Mouse (Mus musculus) inflammation-experienced regulatory T-cells, adult 6 months (primary cell): ENCODE measurements around the gene Ldlr. TPM values are rescaled to one million over a fixed set of nuclear protein-coding genes. Genes with fewer than 3 reads are reported as not detected.

Experiments
- ATAC-seq: one replicate; pipeline ENCODE4 v1.8.0; 2017
- polyA plus RNA-seq, 3 experiments: library from polyadenylated mRNA; unstranded; fragments of 100-300 nt; shearing (Covaris generic); gene quantifications; one replicate each; pipeline ENCODE4 v1.2.1; 2017

Gene Ldlr
- polyA plus RNA-seq, 3 experiments from 2014 or later, result 9.2 to 21.2 (median 14.6) TPM

DNA sequence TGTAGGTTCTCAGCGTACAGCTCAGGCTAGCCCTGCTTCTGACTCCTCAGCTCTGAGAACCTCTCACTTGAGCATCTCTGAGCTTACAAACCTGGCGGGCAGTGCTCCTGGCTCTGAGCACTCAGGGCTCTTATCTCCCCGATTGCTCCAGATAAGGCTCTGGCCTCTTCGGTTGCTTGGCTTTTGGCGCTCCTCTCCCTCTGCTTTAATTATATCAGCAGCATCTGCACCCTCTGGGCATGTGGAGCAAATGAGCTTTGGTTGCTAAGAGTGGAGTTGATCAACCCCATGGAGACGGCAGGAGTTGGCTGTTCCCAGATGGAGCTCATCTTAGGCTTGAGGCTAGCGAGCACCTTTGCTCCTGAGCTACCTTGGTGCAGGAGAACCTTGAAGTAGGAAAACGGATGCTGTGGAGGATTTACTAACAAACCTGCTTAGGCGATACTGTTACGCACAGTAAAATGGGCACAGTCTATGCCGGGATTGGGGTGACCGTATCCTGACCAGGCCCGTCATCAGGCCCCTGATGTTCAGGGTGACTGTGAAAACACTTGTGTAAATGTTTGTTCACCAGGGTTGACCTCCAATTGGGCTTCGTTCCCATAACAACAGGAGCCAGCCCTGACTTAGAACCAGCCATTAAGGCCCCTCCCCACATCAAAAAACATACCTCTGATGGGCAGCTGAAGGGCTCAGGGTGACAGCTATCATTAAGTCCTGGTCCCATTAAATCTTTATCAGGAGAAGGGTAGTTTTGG lies 3.1 kb downstream of the Ldlr start:
- no peak for ATAC-seq

DNA sequence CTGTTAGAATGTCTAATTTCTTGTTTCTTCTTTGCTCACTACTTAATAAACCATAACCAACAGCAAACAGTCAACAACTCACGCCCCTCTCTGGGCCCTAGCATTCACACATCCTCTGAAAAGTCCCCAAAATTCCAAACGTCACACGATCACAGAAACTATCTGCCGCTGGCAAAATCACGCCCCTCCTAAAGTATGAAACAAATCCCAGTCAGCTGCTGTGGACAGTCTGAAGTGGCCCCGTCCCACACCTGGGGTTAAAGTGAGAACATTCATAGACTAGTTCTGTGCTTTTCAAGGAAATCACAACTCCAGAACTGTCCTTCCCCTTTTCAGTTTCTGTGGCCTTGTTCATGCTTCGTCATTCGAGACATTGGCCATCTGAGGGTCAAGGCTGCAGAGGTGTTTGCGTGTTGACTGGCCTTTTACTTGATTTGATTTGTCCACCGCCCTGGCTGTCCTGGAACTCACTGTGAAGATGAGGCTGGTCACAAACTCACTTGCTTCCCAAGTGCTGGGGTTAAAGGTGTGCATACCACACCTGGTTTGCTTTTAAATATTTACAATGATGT lies 5.1 kb downstream of the Ldlr start:
- no peak for ATAC-seq

DNA sequence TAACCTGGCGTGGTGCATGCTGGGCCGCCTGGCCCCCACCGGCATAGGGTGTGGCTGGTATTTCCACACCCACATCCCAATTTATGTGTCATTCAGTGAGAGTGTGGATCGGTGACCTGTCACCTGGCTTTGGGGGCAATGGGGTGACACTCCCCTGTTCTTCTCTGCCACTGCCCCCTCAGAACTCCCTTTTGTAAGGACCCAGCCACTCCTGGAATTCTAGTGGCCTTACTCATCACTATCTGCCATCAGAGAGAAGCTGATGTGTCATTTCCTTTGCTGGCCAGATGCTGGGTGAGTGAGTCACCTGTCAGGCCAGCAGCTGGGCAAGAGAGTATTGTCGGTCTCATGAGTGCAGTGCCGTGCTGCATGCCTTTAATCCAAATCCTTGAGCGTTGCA lies 6.0 kb downstream of the Ldlr start:
- no peak for ATAC-seq

DNA sequence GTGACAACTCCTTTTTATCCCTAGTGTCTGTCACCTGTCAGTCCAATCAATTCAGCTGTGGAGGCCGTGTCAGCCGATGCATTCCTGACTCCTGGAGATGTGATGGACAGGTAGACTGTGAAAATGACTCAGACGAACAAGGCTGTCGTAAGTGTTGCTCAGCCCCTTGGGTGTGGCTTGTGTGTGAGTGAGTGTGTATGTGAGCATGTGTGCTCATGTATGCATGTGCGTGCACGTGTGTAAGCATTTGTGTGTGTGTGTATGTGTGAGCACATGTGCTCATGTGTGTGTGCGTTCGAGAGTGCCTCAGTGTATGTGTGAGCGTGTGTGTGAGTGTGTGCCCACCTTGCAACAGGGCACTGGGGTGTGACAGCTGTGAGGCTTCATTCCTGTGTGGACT lies 9.0 kb downstream of the Ldlr start:
- no peak for ATAC-seq

DNA sequence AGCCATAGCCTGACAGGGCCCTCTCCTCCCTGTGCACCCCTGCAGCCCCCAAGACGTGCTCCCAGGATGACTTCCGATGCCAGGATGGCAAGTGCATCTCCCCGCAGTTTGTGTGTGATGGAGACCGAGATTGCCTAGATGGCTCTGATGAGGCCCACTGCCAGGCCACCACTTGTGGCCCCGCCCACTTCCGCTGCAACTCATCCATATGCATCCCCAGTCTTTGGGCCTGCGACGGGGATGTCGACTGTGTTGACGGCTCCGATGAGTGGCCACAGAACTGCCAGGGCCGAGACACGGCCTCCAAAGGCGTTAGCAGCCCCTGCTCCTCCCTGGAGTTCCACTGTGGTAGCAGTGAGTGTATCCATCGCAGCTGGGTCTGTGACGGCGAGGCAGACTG lies 10.2 kb downstream of the Ldlr start:
- ATAC-seq, result no peak

DNA sequence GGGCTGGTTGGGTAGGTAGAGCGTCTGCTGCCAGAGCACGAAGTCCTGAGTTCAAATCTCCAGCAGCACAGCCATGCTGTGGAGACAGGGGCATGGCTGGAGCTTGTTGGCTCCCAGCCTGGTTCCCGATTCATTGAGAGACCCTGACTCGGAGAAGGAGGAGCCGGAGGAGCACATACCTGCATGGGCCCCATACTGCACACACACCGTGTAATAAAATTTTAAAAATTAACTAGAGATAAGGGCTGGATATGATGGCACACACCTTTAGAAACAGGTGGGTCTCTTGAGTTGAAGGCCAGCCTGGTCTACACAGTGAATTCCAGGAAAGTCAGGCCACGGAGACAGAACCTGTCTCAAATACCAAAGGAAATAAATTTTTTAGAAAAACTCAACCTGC lies 10.7 kb downstream of the Ldlr start:
- no peak for ATAC-seq

DNA sequence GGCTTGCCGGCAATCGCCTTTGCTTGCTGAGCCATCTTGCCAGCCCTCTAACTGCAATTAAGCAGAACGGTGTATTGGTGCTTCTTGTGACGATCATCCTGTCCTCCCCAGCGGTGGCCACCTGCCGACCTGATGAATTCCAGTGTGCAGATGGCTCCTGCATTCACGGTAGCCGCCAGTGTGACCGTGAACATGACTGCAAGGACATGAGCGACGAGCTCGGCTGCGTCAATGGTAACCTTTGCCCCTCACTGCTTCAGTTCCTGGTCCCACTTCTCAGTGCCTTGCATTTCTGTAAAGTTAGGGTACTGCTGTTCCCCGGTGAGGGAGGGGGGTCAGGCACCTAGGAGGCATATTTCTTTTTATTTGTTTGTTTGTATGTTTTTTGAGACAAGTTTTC lies 11.8 kb downstream of the Ldlr start:
- ATAC-seq, result no peak

DNA sequence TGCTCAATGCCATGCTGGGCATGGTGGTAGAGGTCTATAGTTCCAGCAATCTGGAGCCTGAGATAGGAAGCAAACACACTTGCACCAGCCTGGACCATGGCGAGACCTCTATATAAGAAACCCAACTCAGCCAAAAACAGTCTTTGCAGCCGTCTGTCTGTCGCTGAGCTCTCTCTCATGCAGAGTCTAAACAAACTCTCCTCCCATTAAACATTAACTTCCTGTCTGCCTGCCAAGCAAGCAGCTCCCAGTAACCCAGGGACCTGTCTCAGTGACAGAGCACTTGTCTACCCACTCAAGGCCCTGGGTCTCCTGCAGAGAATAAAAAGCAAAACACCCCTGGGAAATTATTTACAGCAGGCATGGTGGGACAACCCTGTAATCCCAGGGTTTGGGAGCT lies 13.3 kb downstream of the Ldlr start:
- no peak for ATAC-seq

DNA sequence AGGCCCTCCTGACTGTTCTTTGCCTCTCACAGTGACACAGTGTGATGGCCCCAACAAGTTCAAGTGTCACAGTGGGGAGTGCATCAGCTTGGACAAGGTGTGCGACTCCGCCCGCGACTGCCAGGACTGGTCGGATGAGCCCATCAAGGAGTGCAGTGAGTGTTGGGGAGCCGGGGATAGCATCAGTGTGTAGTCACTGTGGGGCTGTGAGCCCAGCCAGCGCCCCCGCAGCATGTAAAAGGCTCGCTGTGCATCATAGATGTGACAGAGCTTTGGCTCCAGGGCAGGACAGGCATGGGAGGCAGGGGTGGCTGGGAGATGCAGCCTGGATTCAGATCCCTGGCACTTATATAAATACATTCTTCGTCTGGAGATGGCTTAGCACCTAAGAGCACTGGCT lies 13.9 kb downstream of the Ldlr start:
- no peak for ATAC-seq

DNA sequence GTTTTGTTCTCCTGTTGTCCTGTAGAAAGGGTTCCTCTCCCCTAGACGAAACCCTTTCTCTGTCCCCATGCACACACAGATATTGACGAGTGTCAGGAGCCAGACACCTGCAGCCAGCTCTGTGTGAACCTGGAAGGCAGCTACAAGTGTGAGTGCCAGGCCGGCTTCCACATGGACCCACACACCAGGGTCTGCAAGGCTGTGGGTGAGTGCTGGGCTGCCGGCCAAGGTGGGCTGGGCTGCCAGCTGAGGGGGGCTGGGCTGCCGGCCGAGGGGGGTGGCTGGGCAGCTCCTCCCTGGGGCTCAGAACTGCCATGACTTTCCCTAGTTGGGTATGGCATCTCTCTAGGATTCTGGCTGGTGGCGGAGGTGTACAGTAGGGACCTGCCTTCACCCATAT lies 15.5 kb downstream of the Ldlr start:
- no peak for ATAC-seq

DNA sequence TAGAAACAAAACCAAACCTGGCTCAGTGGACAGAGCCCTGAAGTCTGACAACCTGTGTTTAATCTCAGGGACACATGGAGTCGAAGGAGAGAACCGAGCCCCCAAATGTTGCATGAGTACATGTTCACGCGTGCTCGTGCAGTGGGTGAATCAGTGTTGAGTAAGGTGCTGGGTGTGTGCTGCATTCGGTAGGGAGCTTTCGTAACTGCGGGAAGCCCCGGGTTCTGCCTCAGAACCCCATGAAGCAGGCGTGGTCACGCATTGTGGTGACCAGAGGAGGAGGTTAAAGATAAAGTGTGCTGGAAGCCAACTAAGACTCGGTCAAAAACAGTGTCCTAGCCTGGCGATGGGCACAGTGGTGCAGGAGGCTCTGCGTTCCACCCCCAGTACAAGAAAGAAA lies 17.1 kb downstream of the Ldlr start:
- ATAC-seq, result no peak

DNA sequence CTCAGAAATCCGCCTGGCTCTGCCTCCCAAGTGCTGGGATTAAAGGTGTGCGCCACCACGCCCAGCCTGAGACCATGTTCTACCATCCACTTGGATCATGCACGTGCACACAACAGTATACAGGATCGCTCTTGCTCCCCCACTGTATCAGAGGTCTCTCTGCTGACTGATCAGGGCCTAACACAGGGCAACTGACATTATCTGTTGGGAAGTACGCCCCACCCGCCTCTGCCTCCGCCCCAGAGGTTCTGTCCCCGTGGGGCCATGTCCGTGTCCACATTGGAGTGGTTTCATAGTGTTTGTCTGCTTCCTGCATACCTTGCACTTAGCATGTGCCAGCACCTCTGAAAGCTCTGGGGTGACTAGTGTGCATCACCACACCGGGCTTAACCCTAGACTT lies 18.2 kb downstream of the Ldlr start:
- no peak for ATAC-seq

DNA sequence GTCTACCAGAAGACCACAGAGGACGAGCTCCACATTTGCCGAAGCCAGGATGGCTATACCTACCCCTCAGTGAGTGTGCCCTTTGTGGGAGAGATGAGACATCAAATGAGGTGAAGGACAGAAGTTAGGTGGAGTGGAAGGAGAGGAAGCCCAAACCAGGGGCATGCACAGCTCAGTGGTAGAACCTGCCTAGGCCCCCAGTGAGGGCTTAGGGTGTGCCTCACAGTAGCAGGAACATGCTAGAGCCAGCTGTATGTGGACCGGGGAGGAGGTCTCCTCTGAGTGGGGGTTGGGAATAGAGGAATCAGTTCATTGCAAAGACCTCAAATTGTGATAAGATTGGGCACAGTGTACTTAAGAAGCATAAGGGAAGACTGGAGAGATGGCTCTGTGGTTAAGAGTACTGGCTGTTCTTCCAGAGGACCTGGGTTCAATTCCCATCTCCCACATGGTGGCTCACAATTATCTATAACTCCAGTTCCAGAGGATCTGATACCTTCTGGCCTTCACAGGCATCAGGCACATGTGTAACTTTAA lies 24.0 kb downstream of the Ldlr start:
- ATAC-seq, result no peak

DNA sequence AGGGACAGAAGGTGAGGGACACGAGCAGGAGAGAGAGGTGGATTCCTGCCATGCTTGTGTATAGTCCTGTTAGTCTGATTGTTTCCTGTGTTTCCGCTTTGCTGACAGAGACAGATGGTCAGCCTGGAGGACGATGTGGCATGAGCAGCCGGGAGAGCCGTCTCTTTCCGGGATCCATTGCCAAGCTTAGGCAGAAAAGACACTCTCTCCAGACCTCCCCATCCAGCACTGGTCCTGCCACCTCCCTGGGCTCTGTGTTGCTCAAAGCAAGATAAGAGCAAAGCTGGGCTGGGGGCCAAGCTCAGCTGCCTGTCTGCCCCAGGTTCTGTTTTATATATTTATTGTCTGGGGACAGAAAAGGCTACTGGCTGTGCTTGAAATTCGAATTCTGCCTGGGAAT lies 24.8 kb downstream of the Ldlr start:
- no peak for ATAC-seq

DNA sequence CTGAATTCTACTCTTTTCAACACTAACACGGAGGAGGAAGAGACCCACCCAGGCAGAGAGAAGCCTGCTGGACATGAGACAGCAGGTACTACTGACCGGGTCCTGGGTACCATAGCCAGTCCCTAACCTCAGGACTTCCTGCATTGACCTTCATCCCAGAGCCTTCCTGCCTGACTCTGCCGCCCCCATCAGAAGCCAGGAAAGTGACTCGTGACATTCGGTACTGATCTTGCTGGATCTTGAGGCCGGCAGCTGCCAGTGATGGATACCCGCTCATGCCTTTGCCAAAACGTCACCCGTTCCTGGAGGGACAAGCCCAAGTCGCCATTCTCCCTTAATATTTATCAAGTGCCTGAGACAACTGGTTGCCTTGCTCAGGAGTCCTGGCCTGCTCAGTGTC lies 25.2 kb downstream of the Ldlr start:
- no peak for ATAC-seq

DNA sequence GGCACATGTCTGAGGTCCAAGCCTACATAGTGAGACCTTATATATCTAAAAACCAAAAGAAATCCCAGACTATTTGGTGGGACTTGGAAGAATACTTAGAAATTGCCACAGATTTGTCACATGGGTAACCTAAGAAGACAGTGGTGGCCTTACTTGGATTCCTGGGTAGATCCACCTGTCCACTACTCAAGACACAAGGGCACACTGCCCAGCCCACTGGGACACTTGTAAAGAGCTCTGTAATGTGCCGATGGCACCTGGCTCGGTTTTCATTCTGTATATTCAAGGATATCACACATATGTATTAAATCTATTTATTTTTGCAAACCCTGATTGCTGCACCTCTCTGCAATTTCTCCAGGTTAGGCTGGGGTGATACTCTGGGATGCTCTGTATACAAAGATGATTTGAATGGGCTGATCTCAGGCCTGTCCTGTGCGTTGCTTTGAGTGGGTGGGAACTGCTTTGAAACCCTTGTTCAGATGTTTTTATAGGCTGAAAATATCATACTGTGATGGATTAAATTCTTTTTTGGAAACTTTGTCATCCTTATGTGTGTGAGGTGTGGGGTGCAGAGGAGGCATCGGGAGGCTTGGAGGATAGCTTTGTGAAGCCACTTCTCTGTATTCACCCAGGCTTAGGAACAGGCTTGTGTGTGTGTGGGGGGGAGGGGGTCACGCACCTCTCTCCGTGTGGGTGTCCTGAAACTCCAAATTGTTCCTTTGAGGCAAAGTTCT lies 26.3 kb downstream of the Ldlr start:
- no peak for ATAC-seq

DNA sequence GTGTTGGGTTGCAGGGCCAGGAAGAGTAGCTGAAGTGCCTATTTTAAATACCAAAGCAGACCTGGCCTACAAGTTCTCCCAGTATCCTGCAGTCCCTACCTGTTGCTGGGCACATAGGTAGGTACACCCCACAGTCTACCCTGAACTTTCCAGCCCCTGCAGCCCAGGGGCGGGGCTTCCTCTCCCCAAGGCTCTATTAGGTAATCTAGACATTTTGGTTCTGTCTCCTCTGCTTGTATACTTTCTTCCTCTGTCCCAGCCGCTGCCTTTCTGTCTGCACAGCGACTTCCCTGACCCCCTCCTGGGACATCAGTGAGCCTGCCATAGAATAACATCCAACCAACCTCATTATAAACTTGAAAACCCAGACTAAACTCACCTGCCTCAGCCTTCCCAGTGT lies 27.1 kb downstream of the Ldlr start:
- ATAC-seq, result no peak

DNA sequence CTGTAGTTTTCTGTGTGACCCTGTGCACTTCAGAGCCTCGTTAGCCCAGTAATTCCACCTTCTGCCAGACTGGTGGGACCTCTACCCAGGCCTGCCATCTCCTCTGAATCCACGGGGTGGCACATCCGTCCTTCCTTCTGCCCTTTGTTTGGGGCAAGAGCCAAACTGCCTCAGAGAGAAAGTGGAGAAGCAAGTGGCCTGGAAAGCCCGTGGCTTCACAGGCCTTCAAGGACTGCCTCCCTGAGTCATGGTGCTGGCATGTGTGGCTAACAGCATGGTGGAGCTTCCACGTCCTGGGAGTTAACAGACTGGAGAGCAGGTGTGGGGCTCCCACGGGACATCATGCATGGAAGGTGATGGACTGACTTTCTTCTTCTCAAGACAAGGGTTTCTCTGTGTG lies 28.1 kb downstream of the Ldlr start:
- no peak for ATAC-seq

DNA sequence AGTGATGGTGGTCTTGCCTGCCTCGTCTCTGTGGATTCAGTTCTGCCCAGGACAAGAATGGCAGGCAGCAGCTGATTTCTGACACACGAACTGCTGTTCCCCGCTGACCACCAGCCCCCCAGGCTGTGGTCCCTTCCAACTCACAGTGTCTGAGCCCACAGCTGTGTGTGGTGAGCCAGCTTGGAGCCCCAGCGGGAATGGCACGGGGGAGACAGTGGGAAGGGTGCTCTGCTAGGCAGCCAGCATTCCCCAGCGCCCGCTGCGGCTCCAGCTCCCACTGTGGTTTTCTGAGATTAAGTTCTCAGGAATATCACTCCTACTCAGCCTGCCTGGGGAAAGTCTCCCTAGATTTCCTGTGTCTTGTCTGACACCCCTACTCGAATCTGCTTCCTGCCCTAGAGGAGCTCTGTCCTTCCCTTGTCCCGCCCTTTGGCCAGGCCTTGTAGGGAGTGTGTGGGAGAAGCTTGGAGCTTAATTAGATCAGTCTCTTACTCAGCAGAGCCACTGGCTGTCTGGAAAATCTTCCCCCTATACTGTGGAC lies 29.0 kb downstream of the Ldlr start:
- no peak for ATAC-seq

DNA sequence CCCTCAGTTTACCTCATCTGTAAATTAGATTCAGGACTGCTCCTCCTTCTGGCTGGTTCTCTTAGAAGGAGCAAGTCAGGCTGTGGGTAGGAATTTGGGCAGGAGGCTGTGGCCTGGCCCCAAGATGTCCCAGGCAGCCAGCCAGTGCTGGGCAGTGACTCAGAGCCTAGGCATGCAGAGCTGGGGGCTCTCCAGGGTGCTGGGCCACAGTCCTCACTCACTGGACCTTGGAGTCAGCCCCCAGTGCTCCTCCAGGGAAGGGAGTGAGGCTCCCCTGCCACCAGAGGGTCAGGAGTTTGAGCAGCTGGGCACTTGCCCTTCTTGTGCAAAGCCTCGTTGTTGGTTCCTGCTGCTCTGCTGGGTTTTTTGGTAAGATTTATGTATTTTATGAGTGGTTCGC lies 30.7 kb downstream of the Ldlr start:
- ATAC-seq, result no peak

DNA sequence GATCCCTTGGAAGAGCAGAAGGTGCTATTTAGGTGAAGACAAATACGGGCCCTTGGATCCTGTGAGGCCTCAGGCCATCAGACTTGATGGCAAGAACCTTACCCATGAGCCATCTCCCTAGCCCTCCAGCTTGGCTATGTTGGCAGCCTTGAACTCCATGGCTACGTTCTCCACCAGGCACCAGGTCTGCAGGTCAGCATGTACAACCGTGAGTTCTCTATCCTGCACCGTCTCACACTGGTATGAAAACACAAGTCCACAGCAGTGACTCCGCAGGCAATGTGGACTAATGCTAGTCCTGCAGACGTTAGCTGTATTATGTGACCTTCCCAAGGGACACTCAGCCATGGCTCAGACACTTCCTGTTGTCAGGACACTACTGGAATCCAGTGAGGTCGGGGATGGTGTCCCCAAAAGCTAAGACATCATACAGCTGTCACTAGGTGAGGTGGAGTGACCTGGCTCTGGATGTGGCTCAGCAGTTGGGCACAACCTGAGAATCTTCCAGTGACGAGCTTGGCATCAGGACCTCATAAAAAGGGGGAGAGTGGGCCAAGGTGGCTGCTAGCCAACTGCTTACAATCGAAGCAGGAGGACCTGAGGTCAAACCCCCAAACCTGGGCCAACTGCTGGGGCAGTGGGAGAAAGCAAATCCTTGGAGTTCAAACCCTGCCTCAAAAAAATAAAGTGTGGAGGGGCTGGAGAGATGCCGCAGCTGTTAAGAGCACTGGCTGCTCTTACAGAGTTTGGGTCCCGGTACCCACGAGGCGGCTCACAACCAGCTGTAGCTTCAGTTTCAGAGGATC lies 31.4 kb downstream of the Ldlr start:
- ATAC-seq, result no peak
